Mouse (Mus musculus): ENCODE measurements around the gene Dennd5b.

Gene Dennd5b

GRCm38 (mm10) chr6:149100174-149101075 is 1.1 kb downstream of the Dennd5b start:
- no peak for DNase-seq (ENCODE audit: low read depth, low spot score)

DNA sequence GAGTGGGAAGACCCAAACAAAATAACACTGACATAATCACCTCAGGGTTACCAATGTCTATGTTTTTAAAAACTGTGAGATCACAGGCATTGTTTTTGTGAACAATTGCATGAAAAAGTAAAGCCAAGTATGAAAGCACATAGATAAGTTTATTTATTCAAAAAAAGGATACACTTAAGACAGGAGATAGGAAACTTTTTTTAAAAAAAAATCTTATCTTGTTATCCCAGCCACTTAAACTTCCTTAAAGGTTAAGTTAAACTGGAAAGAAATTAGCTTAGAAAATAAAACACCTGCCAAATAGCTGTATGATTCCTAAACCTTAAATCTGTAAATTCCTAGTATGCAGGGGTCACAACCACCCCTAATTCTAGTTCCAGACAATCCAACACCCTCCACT is 2.5 kb downstream of the Dennd5b start:
- DNase-seq (ENCODE audit: low read depth, low spot score), result no peak

DNA sequence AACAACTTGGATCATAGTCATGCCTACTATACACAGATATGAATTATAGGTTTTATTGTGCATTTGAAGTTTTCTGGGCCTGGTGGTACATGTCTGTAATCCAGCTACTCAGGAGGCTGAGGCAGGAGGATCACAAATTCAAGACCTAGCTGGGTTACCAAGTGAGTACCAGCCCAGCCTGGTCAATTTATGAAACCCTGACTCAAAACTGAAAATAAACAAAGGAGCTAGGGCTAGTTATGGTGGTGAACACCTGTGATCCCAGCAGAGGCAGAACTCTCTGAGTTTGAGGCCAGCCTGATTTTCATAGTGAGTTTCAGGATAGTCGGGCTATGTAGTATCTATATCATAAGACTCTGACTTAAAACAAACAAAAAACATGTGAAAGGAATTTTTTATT is 4.2 kb downstream of the Dennd5b start:
- no peak for DNase-seq (ENCODE audit: low read depth, low spot score)

DNA sequence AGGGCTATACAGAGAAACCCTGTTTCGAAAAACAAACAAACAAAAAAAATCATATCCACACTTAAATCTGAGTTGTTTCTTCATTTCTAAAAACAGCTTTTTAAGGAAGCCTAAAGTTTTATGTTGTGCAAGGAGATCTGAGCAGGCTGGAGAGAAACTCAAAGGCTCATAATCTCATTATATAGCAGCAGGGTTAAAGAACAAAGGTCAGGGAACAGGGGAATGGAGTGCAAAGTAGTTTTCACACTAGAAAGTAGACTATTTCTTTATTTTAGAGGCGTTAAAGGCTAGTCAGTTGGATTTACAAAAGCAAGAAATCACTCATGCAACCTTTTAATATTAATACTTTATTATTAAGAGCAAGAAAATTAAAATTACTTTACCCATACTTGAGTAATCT is 5.2 kb downstream of the Dennd5b start:
- no peak for DNase-seq (ENCODE audit: low read depth, low spot score)

DNA sequence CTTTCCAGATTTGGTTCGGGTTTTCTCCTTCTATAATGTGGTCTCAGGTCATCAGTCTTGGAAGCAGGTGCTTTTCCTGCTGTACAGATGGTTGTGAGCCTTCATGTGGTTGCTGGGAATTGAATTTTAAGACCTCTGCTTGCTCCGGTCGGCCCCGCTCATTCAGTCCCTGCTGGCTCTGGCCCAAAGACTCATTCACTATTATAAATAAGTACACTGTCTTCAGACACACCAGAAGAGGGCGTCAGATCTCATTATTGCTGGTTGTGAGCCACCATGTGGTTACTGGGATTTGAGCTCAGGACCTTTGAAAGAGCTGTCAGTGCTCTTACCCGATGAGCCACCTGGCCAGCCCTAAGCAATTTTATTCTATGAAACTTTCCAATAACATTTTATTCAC is 6.1 kb downstream of the Dennd5b start:
- DNase-seq (ENCODE audit: low read depth, low spot score), result no peak

- no peak for DNase-seq (ENCODE audit: low read depth, low spot score)
Observed at GRCm38 (mm10) chr6:149094555-149094954, 6.9 kb downstream of the Dennd5b start.

DNA sequence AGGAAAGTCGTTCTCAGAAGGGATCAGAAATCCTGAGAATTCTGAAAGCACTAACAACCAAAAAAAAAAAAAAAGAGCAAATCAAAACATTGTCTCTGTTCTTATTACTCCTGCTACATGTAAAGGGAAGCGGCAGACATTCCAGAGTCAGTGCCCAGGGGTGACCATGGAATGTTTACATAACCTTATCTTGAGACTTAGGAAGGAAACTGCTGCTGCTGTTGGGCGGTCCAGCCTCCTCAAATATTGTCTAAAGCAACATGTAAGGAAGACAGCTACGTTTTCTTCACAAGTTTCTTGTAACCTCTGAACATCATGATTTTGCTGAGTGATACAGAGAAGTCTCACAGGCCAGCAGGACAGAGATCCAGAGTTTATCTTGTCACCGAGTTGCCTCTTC is 8.0 kb downstream of the Dennd5b start:
- peak; percentile 9 for DNase-seq (ENCODE audit: low read depth, low spot score)

DNA sequence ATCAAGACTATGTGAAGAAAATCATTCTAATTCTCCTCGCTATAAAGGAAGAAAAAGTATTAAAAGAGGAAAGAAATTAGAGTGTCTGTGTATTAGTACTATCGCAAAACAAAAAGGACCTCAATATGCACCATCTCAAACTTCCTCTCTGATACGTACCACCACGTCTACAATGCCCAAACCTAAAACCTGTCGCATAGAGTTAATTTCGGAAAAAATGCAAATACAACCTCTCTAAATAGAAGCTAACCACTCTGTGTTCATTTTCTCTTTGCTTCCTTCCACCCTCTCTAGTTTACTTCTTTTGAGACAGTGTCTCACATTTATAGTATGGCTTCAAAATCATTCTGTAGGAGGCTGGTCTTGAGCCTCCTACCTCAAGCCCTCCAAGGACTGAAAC is 9.1 kb downstream of the Dennd5b start:
- no peak for DNase-seq (ENCODE audit: low read depth, low spot score)

DNA sequence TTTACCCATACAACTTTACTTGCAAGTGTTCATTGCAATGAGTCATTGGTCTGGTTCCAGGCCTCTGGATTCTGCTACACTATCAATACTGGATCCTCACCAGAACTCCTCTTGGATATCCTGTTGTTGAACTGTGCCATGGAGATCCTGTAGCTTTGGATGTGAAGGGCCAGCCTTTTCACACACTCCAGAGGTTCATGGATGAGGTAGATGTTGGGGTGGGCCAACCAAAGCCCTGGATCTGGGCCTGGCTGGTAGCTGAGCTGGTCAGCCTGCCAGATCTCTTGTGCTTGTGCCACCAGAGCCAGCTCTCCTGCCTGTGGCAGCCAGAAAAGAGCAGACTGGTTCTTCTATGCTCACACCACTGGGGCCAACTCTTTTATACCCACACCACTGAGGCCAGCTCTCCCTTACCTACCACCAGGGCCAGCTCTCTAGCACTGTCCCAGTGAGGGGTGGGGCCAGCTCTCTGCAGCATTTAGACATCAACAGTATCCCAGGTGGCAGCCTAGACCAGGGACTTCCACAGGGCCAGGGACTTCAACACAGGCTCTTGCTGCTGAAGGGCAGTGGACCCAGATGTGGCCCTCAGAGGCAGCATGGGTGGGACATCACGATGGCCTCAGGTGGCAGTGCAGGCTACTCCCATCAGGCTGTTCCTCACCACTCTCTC is 24.2 kb downstream of the Dennd5b start:
- DNase-seq (ENCODE audit: low read depth, low spot score), result no peak

- no peak for DNase-seq (ENCODE audit: low read depth, low spot score)
Observed at GRCm38 (mm10) chr6:149073854-149074253, 27.6 kb downstream of the Dennd5b start.

GRCm38 (mm10) chr6:149072873-149073272 is 28.6 kb downstream of the Dennd5b start:
- no peak for DNase-seq (ENCODE audit: low read depth, low spot score)

DNA sequence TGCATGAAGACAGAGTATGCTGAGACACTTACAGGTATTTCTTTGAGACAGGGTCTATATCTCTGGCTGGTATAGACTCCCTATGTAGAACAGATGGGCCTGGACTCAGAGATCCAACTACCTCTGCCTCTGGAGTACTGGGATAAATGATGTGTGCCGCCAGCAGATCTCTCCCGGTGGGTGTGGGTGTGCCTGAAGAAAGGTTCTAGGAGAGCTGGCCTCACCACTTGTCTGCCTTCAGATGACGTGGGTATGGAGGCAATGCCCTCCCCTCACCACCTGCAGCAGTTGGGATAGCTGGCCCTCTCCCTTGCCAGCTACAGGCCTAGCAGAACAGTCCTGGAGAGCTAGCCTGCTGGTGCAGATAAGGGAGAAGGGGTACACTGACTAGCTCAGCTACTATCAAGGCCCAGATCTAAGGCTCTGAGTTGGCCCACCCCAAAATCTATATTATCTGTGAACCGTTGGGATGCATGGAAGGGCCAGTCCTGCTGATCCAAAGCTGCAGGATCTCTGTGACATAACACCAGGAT is 30.8 kb downstream of the Dennd5b start:
- no peak for DNase-seq (ENCODE audit: low read depth, low spot score)

DNA sequence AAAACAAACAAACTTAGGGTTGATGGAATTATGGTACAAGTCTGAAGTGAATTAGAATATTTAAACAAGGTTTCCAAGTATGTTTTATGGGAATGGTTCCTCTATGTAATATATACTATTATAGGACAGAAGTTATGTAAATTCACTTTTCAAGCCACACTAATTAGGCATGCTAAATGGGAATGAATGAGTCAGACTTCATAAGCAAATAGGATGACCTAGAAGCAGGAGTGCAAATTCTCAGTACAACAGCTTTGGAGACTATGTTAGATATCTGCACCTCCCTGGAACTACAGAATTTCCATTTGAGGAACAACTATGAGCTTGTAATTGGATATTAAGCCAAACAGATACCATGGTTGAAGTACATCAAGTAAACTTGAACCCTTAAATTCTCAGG is 38.1 kb downstream of the Dennd5b start:
- DNase-seq (ENCODE audit: low read depth, low spot score), result no peak

- DNase-seq (ENCODE audit: low read depth, low spot score), result no peak
Observed at GRCm38 (mm10) chr6:149060670-149061387, 40.7 kb downstream of the Dennd5b start.

- DNase-seq (ENCODE audit: low read depth, low spot score), result peak; percentile 9
Observed at GRCm38 (mm10) chr6:149057947-149058391, 43.5 kb downstream of the Dennd5b start.

GRCm38 (mm10) chr6:149054780-149055179 is 46.7 kb downstream of the Dennd5b start:
- DNase-seq (ENCODE audit: low read depth, low spot score), result no peak

DNA sequence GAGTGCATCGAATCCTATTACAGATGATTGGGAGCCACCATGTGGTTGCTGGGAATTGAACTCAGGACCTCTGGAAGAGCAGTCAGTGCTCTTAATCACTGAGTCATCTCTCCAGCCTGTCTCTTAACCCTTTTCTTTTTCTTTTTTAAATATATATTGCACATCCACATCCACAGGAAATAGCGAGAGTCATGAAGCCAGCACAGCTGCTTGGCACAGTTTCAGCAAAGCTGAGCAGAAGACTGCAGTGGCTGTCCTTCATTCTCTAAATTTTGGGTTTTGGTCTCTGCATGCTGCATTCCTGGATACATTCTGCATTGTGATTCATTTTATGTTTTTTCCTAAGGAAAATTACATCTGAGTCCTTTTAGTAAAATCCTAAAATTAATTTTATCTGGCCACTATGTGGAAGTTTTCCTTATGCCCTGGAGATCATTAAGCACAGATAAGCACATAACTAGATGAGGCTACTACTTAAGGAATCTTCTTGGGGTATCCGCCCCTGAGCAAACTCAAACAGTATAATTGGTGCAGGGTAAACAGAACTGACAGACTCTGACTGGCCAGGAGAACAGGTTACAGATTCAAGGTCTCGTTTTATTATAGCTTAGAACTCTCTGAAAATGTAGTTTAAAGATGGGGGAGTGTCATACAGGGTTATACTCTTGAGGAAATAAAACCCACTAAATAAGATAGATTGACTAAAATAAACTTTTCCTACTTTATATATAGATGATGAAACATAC is 50.3 kb downstream of the Dennd5b start:
- DNase-seq (ENCODE audit: low read depth, low spot score), result no peak

GRCm38 (mm10) chr6:149040099-149040498 is 61.4 kb downstream of the Dennd5b start:
- no peak for DNase-seq (ENCODE audit: low read depth, low spot score)

DNA sequence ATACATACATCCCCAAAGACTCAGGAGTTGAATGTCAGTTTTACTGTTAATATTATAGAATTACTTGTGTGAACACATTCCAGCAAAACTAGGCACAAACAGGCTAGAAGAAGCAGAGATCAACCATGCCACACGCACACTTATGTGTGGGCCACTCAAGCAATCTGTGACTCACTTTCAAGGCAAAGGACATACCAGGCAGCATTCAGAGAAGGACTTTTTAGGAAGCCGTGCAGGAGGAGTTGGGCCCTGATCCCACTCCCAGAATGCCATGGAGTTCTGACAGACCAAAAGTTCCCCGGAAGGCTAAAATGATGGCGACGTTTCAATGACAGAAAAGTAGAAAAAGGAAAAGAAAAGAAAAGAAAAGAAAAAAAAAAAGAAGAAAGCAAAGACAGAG is 69.3 kb downstream of the Dennd5b start:
- DNase-seq (ENCODE audit: low read depth, low spot score), result no peak

DNA sequence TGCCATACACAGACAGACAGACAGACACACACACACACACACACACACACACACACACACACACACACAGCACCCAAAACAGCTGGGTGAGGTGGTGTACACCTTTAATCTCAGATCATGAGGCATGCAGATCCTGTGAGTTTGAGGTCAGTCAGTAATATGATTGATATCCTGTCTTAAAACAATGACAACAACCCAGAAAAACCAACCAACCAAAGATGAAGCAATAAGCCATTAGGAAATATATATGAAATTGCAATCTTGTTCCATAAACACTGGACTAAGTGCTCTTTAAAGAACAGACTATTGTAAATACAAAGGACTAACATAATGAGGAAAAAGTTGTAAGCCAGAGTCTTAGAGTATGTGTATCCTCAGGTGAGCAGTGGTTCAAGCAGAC is 70.1 kb downstream of the Dennd5b start:
- no peak for DNase-seq (ENCODE audit: low read depth, low spot score)

- DNase-seq (ENCODE audit: low read depth, low spot score), result no peak
Observed at GRCm38 (mm10) chr6:149018431-149018830, 83.0 kb downstream of the Dennd5b start.
